Mouse (Mus musculus) embryo, embryonic 10 days (tissue): ENCODE measurements around the gene Spata31d1c.

ENCODE experiments used
- DNase-seq: peaks from one replicate; pipeline ENCODE4 v3.0.0-alpha.2; 2015; ENCODE audit warnings: low spot score

Spata31d1c gene

GRCm38 (mm10) chr13:65032758-65033157 is at the start of gene Spata31d1c:
Spata31d1c (plus strand) TSS chr13:65033058.
- no peak for DNase-seq

DNA sequence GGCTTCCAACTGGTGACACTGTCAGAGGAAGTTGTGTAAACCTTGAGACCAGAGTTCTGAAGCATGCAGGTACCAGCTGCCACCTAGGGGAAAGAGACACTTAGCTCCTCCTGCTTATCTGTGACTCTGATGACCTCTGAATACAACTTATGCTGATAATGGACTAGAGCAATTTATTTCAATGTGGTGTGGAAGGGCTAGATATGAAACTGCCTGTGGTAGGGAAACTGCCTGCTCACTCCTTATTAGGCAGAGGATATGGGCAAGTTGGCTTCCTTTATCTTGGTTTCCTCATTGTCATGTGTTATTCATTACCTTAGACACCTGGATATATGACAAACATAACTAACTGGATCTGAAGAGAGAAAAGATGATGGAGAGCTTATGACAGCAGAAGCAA is 44.0 kb upstream of the Spata31d1c start:
- DNase-seq: no peak

DNA sequence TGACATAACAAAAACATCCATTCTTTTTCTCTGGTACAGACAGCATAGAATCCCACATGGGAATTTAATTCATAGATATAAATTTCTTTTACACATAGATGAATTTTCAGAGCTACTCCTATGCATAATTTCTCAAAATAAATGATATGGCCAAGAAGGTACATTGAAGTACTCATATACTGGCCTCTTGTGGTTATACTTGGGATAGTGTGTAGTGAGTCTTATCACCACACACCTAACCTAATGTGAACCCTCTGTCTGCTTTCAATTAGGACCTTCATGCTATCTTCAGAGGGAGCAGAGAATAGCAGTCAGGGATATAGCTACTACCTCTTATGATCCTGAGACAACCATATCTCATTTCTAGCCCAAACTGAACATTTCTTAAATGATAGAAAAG is 27.4 kb upstream of the Spata31d1c start:
- DNase-seq: no peak

GRCm38 (mm10) chr13:65006760-65007159 is 26.1 kb upstream of the Spata31d1c start:
- no peak for DNase-seq

DNA sequence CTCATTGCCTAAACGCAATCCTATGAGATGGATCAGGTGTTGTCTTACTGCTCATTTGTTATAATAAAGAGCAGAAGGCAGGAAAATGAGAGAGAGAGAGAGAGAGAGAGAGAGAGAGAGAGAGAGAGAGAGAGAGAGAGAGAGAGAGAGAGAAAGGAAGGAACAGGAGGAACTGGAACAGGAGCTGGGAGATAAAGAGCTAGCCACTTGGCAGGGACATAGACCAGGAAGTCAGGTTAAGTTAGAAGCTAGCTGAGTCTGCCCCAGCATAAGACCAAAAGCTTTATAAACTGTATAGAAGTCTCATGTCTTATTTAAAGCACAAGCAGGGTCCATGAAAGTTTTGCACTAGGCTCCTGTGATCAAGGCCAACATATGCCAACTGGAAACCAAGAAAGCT is 24.9 kb upstream of the Spata31d1c start:
- DNase-seq: no peak

DNA sequence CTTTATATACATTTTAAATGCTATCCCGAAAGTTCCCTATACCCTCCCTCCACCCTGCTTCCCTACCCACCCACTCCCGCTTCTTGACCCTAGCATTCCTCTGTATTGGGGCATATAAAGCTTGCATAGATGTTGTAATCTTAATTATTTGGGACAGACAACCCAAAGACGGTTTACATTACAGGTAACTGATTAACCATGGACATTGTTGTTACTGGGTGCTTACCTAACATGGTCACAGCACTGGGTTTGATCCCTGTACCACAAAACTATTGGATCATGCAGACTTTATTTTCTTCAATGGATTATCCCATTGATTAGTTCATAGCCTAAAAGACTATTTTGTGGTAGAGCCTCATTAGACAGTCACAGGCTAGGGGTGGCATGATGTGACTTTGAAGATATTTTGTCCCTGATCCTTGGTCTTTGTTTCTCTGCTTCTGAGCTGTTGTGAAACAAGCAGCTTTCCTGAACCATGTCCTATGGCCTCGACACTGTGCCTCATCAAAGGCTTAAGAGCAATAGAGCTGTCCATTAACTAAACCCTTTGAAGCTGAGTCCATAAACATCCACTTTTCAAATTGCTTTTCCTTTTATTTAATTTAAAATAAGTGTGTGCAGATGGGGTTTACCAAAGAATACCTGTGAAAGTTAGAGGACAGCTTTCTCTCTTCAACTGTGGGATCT is 21.7 kb upstream of the Spata31d1c start:
- no peak for DNase-seq

- no peak for DNase-seq
Observed at GRCm38 (mm10) chr13:65035057-65035456, 2.2 kb downstream of the Spata31d1c start.

GRCm38 (mm10) chr13:65052660-65053059 is 19.8 kb downstream of the Spata31d1c start, which contains the start of gene Prss47:
Prss47 (minus strand) TSS chr13:65052760.
- no peak for DNase-seq

- no peak for DNase-seq
Observed at GRCm38 (mm10) chr13:65069969-65070368, 37.1 kb downstream of the Spata31d1c start.
